Mouse (Mus musculus): ENCODE data around the gene Tekt3.

The Tekt3 gene

GRCm38 (mm10) chr11:63061446-63061845 is at the start of gene Tekt3:
Gene Tekt3, plus strand, starts transcription at chr11:63061654.
- WGBS = 25% methylated on average over 17 of the region's 17 CpGs

- 87% methylated on average over 6 of the region's 6 CpGs for WGBS
These were observed 43.9 kb upstream of the Tekt3 start for GRCm38 (mm10) chr11:63017327-63018082.

GRCm38 (mm10) chr11:63018083-63018622 is 43.3 kb upstream of the Tekt3 start:
- WGBS = 71% methylated on average over 6 of the region's 6 CpGs

- 92% methylated on average over 5 of the region's 5 CpGs for WGBS
These were observed 40.2 kb upstream of the Tekt3 start for GRCm38 (mm10) chr11:63021141-63021806.

- WGBS = 77% methylated on average over 5 of the region's 5 CpGs
These were observed 38.0 kb upstream of the Tekt3 start for GRCm38 (mm10) chr11:63023461-63023860.

GRCm38 (mm10) chr11:63024136-63024535 is 37.3 kb upstream of the Tekt3 start:
- WGBS = 97% methylated on average over 2 of the region's 2 CpGs

GRCm38 (mm10) chr11:63025476-63025875 is 36.0 kb upstream of the Tekt3 start:
- WGBS = 52% methylated on average over 6 of the region's 6 CpGs

GRCm38 (mm10) chr11:63026651-63027141 is 34.8 kb upstream of the Tekt3 start:
- WGBS = 47% methylated on average over 9 of the region's 9 CpGs

GRCm38 (mm10) chr11:63028131-63028530 is 33.3 kb upstream of the Tekt3 start:
- WGBS = 92% methylated on average over 3 of the region's 3 CpGs

- 77% methylated on average over 4 of the region's 4 CpGs for WGBS
These were observed 32.2 kb upstream of the Tekt3 start for GRCm38 (mm10) chr11:63029148-63029714.

GRCm38 (mm10) chr11:63029721-63030120 is 31.7 kb upstream of the Tekt3 start:
- WGBS = 87% methylated on average over 6 of the region's 6 CpGs

GRCm38 (mm10) chr11:63035420-63036211 is 25.8 kb upstream of the Tekt3 start:
- 80% methylated on average over 11 of the region's 11 CpGs for WGBS

GRCm38 (mm10) chr11:63040002-63040661 is 21.3 kb upstream of the Tekt3 start:
- WGBS = 62% methylated on average over 12 of the region's 12 CpGs

- WGBS = 70% methylated on average over 3 of the region's 3 CpGs
These were observed 15.7 kb upstream of the Tekt3 start for GRCm38 (mm10) chr11:63045771-63046170.

- 89% methylated on average over 8 of the region's 8 CpGs for WGBS
These were observed 15.1 kb upstream of the Tekt3 start for GRCm38 (mm10) chr11:63046380-63046779.

- 95% methylated on average over 6 of the region's 6 CpGs for WGBS
These were observed 11.0 kb upstream of the Tekt3 start for GRCm38 (mm10) chr11:63050362-63050932.

- WGBS = 86% methylated on average over 7 of the region's 7 CpGs
These were observed 10.4 kb upstream of the Tekt3 start for GRCm38 (mm10) chr11:63051041-63051440.

- 89% methylated on average over 10 of the region's 10 CpGs for WGBS
These were observed 9.5 kb upstream of the Tekt3 start for GRCm38 (mm10) chr11:63051996-63052395.

GRCm38 (mm10) chr11:63055596-63055995 is 5.9 kb upstream of the Tekt3 start:
- 87% methylated on average over 7 of the region's 7 CpGs for WGBS

GRCm38 (mm10) chr11:63058375-63058952 is 3.0 kb upstream of the Tekt3 start:
- WGBS = 86% methylated on average over 5 of the region's 5 CpGs
